Mouse (Mus musculus) midbrain, postnatal 0 days (tissue): ENCODE results near the gene 6430548M08Rik. TPM values are rescaled to one million over a fixed set of nuclear protein-coding genes. Genes with fewer than 3 reads are reported as not detected.

Experiments used
- ATAC-seq: fragments of 200-750 bp; cut with Nextera tagmentation; 2 replicates; pipeline ENCODE4 v1.8.0; 2017; ENCODE audit warnings: moderate number of reproducible peaks, mild to moderate bottlenecking, moderate TSS enrichment, moderate library complexity; ENCODE audit not compliant: low FRiP score
- DNase-seq: peaks from one replicate; pipeline ENCODE4 v3.0.0-alpha.2; 2015; ENCODE audit warnings: low spot score
- H3K27ac ChIP-seq: fragments of 300-500 bp; sonication (generic); 2 replicates; pipeline ENCODE4 v1.5.1; 2014; ENCODE audit warnings: low read depth, mild to moderate bottlenecking, low read length, mixed read lengths
- H3K27me3 ChIP-seq: fragments of 300-500 bp; sonication (generic); 2 replicates; pipeline ENCODE4 v1.6.1; 2014; ENCODE audit warnings: low read length, control low read depth, mixed read lengths; ENCODE audit not compliant: insufficient read depth
- H3K36me3 ChIP-seq: fragments of 300-500 bp; sonication (generic); 2 replicates; pipeline ENCODE4 v1.6.1; 2014; ENCODE audit warnings: low read length, control low read depth, mixed read lengths; ENCODE audit not compliant: insufficient read depth
- H3K4me1 ChIP-seq: fragments of 300-500 bp; sonication (generic); 2 replicates; pipeline ENCODE4 v1.6.1; 2014; ENCODE audit warnings: mild to moderate bottlenecking, control low read depth, antibody characterized with exemption, low read length, mixed read lengths; ENCODE audit not compliant: insufficient read depth
- H3K4me2 ChIP-seq: fragments of 300-500 bp; sonication (generic); 2 replicates; pipeline ENCODE4 v1.6.1; 2014; ENCODE audit warnings: low read depth, mild to moderate bottlenecking, low read length, mixed read lengths; ENCODE audit not compliant: poor library complexity, severe bottlenecking
- H3K4me3 ChIP-seq: fragments of 300-500 bp; sonication (generic); 2 replicates; pipeline ENCODE4 v1.5.1; 2014; ENCODE audit warnings: low read depth, mild to moderate bottlenecking, low read length, moderate library complexity
- H3K9ac ChIP-seq: fragments of 300-500 bp; sonication (generic); replicated peaks from 2 replicates; pipeline ENCODE4 v1.6.1; 2014; ENCODE audit warnings: mild to moderate bottlenecking, low read length, moderate library complexity, mixed read lengths; ENCODE audit not compliant: poor library complexity, severe bottlenecking
- H3K9me3 ChIP-seq: fragments of 300-500 bp; sonication (generic); 2 replicates; pipeline ENCODE4 v1.6.1; 2016; ENCODE audit warnings: low read length, control low read depth
- CTCF ChIP-seq: IDR thresholded peaks from 2 replicates; pipeline ENCODE4 v1.5.1; 2016; ENCODE audit warnings: antibody characterized with exemption, mild to moderate bottlenecking
- WGBS: fragments of 180-500 bp; shearing (Covaris S2); extraction: QIAGEN DNeasy Blood & Tissue Kit; methylation state at CpG from one replicate; pipeline ENCODE4 v1.1.7; 2014; 5-methylcytosine and 5-hydroxymethylcytosine counted together
- polyA plus RNA-seq: library from polyadenylated mRNA; unstranded; fragments of >200 nt; fragmentation: Nextera tagmentation; extraction: Ambion mirVana; gene quantifications from 2 replicates; pipeline ENCODE4 v1.2.1, GENCODE M21; 2015
- total RNA-seq: library from RNA; depleted of rRNA; stranded (reverse); fragments of >200 nt; gene quantifications from 2 replicates; pipeline ENCODE4 v1.2.3, GENCODE M21; 2014

Gene 6430548M08Rik
- total and polyA plus RNA-seq, 2 experiments from 2014 or later = 40.5 to 69.7 TPM

DNA sequence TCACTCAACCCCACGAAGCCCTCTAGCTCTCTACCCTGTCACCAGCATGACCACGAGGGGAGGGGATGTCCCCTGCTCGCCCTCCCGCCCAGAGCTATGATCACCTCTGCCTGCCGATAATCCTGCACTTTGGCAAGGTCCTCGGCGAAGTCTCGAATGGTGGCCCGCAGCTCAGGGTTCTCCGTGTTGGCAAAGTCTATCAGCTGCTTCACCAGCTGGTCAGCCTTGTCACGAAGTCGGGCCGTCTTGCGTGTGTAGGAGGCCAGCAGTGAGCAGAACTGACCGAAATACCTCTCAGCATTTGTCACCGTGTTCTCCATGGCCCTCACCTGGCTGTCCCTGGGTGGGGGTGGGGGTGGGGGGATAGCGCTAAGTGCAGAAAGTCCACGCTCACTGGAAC is 60.7 kb downstream of the 6430548M08Rik start:
- no peak overlapping the region for H3K9ac ChIP-seq
- H3K36me3 ChIP-seq = no peaks in the 10 kb centered on the region
- no peak overlapping the region for H3K4me3 ChIP-seq
- no peak overlapping the region for H3K4me2 ChIP-seq
- ATAC-seq (no peak), DNase-seq (no peak)
- H3K27me3 ChIP-seq = peaks cover 6% of the 10 kb centered on the region; the same call in 1 of the 2 replicates
- TF ChIP-seq CTCF = no peak
- H3K27ac ChIP-seq = no peak overlapping the region
- peaks cover 17% of the 10 kb centered on the region for H3K4me1 ChIP-seq
- 51% methylated on average over 18 of the region's 18 CpGs for WGBS
- H3K9me3 ChIP-seq = no peaks in the 10 kb centered on the region

DNA sequence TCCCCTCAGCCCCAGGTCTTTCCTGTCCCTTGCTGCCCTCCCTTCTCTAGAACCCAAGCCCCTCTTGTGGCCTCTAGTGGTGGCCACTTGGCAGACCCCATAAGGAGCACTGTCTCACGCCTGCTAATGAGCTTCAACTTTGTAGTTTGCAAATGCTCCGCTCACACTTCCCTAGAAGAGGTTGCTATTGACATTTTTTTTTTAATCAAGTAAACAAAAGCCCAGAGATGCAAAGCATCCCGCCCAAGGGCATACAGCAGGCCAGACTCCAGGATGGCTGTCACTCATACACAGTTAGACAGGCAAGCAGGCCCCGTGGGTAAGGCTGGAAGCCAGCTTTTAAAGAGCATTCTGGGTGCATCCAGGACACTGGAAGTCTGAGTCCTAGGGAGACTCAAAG is 62.7 kb downstream of the 6430548M08Rik start:
- Histone ChIP-seq H3K36me3 (no peaks in the 10 kb centered on the region), H3K4me1 (peaks cover 17% of the 10 kb centered on the region), H3K4me2 (no peak overlapping the region), H3K27ac (peak overlapping the region; percentile 69; the same call in 1 of the 2 replicates), H3K4me3 (no peak overlapping the region), H3K9ac (no peak overlapping the region; the same call in 1 of the 2 replicates), H3K27me3 (peaks cover 4% of the 10 kb centered on the region; the same call in 1 of the 2 replicates), H3K9me3 (no peaks in the 10 kb centered on the region)
- DNase-seq = peak; percentile 33
- ATAC-seq = no peak
- TF ChIP-seq CTCF = peak; percentile 36; the same call in 1 of the 2 replicates
- WGBS = 20% methylated on average over 4 of the region's 4 CpGs

DNA sequence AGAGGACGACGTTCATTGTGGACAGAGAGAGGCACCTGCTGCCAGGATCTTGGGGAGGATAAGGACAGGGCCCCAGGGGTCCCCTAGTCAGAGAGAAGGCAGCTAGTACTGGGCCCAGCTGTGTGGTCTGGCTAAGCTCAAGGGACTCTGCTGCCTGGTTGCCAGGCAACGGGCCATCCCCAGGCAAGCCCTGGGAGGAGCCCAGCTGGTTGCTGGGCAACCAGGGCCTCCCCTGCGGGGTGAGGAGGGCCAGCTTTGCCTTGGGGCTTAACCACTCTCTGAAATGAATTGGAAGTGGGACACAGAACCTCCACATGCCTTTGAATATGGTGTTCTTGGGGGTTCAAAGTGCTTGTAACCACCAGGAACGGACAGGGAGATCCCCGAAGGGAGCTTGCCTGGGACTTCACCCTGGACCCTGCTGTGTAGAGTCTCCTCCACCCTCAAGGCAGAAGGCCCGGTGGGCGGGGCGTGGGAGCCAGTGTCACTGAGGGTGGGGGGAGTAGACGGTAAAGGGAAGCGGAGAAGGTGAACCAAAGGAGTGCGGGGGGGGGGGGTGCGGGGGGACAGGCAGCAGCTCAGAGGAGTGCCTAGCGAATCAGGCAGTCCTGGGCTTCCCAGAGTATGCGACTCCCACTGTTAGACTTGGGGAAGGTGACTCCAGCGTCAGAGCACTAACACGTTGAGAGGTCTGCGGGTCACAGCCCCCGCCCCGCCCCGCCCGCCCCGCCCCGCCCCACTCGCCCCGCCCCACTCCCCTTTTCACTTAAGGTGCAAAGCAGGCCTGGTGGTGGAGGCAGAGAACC is 63.6 kb downstream of the 6430548M08Rik start, which contains the start of gene Fam92b:
Gene Fam92b (minus strand): TSS at position 149 of the 806 bp plus-strand sequence.
- Histone ChIP-seq H3K9ac (no peak within 1 kb of the TSS; the same call in 1 of the 2 replicates), H3K4me1 (peaks cover 17% of the 10 kb centered on the region), H3K4me2 (peak within 1 kb of the TSS; percentile 32), H3K27me3 (peaks cover 4% of the 10 kb centered on the region; the same call in 1 of the 2 replicates), H3K4me3 (no peak within 1 kb of the TSS), H3K27ac (peak within 1 kb of the TSS; percentile 69), H3K36me3 (no peaks in the 10 kb centered on the region), H3K9me3 (no peaks in the 10 kb centered on the region)
- DNase-seq = peak; percentile 91
- no peak for TF ChIP-seq CTCF
- ATAC-seq = peak; percentile 58
- under 1% methylated on average over 17 of the region's 26 CpGs for WGBS

DNA sequence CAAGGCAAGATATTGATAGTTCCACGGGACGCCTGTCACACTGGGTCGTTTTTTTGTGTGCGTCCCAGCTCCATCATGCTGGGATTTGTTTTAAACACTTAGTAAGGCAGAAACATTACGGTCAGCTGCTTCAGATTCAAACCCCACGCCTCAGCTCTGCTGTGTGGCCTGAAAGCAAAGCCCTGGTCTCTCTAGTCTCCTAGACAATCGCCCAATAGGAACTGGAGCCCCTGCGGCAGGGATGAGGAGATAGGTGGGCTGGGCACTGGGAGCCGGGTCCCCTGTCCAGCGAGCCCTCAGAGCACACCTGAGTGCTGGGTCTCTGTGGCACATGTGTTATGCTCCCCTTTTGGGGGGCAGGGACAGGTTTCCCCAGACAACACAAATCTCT is 64.2 kb downstream of the 6430548M08Rik start:
- H3K27me3 ChIP-seq = peaks cover 4% of the 10 kb centered on the region; the same call in 1 of the 2 replicates
- no peak for TF ChIP-seq CTCF
- H3K9me3 ChIP-seq = no peaks in the 10 kb centered on the region
- no peak for ATAC-seq
- no peak overlapping the region for H3K9ac ChIP-seq
- no peaks in the 10 kb centered on the region for H3K36me3 ChIP-seq
- H3K4me3 ChIP-seq = no peak overlapping the region
- H3K4me2 ChIP-seq = peak overlapping the region; percentile 32; the same call in 1 of the 2 replicates
- peaks cover 17% of the 10 kb centered on the region for H3K4me1 ChIP-seq
- no peak for DNase-seq
- WGBS = 5% methylated on average over 10 of the region's 10 CpGs
- H3K27ac ChIP-seq = no peak overlapping the region

DNA sequence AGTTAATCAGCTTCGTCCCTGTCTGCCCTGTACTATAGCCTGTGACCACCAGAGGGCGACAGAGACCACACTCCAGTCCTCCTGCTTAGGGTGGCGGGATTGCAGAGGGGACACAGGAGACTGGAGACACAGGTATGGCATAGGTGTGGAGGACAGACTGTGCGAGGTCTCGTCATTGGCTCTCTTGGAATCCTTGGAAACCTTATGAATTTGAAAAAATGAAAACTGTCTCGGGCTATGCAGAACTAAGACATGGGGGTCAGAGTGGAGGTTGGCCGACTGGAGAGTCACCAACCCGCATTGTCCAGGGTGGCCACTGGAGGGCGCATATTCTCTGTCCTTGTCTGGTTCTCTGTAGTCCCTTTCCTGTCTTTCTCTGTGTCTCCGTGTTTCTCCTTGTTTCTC is 65.1 kb downstream of the 6430548M08Rik start:
- under 1% methylated on average over 10 of the region's 10 CpGs for WGBS
- no peak overlapping the region for H3K27ac ChIP-seq
- peaks cover 4% of the 10 kb centered on the region; the same call in 1 of the 2 replicates for H3K27me3 ChIP-seq
- no peaks in the 10 kb centered on the region for H3K36me3 ChIP-seq
- H3K4me1 ChIP-seq = peaks cover 17% of the 10 kb centered on the region
- H3K4me2 ChIP-seq = peak overlapping the region; percentile 32
- peak; percentile 98 for TF ChIP-seq CTCF
- no peaks in the 10 kb centered on the region for H3K9me3 ChIP-seq
- peak; percentile 57 for ATAC-seq
- DNase-seq = peak; percentile 90
- no peak overlapping the region for H3K9ac ChIP-seq
- no peak overlapping the region for H3K4me3 ChIP-seq

DNA sequence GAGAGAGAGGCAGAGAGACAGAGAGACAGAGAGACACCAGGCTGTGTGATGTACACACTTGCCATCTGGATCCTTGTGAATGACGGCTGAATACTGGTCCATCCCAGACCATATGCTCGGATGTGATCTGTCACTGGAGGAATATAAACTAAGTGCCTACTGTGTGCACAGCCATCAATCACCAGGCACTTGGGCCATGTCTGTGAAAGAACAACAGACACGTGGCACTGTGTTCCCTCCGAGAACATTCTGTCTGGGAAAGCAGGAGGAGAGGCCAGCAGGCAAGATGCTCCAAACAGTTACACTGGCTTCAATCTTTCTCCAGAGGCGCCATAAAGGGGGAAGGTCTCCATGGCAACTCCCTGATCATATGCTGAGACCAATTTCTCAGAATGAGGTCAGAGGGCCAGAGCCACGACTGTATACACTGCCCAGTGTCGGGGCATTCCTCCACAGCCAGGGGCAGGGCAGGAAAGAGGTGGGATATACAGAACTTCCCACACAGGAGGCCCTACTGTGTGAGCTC is 66.6 kb downstream of the 6430548M08Rik start:
- no peak overlapping the region for H3K9ac ChIP-seq
- H3K4me1 ChIP-seq = peaks cover 23% of the 10 kb centered on the region
- no peak overlapping the region for H3K4me2 ChIP-seq
- H3K36me3 ChIP-seq = no peaks in the 10 kb centered on the region
- H3K27me3 ChIP-seq = no peaks in the 10 kb centered on the region
- H3K9me3 ChIP-seq = no peaks in the 10 kb centered on the region
- DNase-seq = no peak
- WGBS = 36% methylated on average over 7 of the region's 7 CpGs
- no peak for TF ChIP-seq CTCF
- H3K27ac ChIP-seq = no peak overlapping the region; the same call in 1 of the 2 replicates
- no peak for ATAC-seq
- H3K4me3 ChIP-seq = no peak overlapping the region
